Mouse (Mus musculus): ENCODE measurements around the gene Ercc8.

GRCm38 (mm10) chr13:108210960-108211359, 52.4 kb downstream of the Ercc8 start:
- TF ChIP-seq EP300 (IDR thresholded peaks at IDR 0.05; ENCODE audit: insufficient read depth, low read depth, low read length) (no peak), POLR2A (IDR thresholded peaks at IDR 0.05; ENCODE audit: insufficient read depth, low read depth, low read length) (no peak)

Measured in heart, adult 2 months (tissue).